Mouse (Mus musculus): ENCODE measurements at regions not wholly inside any gene's neighbourhood (a gene's known extent, or its start where the extent isn't known, plus 50 kb on each side); places are given as distances from the start of the nearest gene placed in this dataset.

- 82% methylated on average over 2 of the region's 2 CpGs for WGBS
- H3K9me3 ChIP-seq (ENCODE audit: control insufficient read depth, low read length), result no peaks in the 10 kb centered on the region
- no peak overlapping the region for H3K27ac ChIP-seq (ENCODE audit: low read depth, low read length)
- no peaks in the 10 kb centered on the region for H3K27me3 ChIP-seq (ENCODE audit: control insufficient read depth, insufficient read depth, low read length)
- H3K36me3 ChIP-seq (ENCODE audit: control insufficient read depth, insufficient read depth, low read length), result no peaks in the 10 kb centered on the region
- H3K4me3 ChIP-seq (ENCODE audit: low read depth, low read length), result no peak overlapping the region
- ATAC-seq (ENCODE audit: low FRiP score) (no peak), DNase-seq (ENCODE audit: low spot score) (no peak)
- H3K4me1 ChIP-seq (replicated peaks; ENCODE audit: control insufficient read depth, insufficient read depth, low read length), result no peaks in the 10 kb centered on the region
- H3K9ac ChIP-seq (ENCODE audit: low read depth, low read length), result no peak overlapping the region
- H3K4me2 ChIP-seq (replicated peaks; ENCODE audit: low read depth, low read length), result no peak overlapping the region
Observed at GRCm38 (mm10) chr4:153675431-153675830, 192.8 kb upstream of the Ajap1 start.

GRCm38 (mm10) chr4:153679151-153679550, 196.5 kb upstream of the Ajap1 start:
- Histone ChIP-seq H3K27ac (ENCODE audit: low read depth, low read length) (no peak overlapping the region), H3K27me3 (ENCODE audit: control insufficient read depth, insufficient read depth, low read length) (no peaks in the 10 kb centered on the region), H3K4me2 (replicated peaks; ENCODE audit: low read depth, low read length) (no peak overlapping the region), H3K9ac (ENCODE audit: low read depth, low read length) (no peak overlapping the region), H3K36me3 (ENCODE audit: control insufficient read depth, insufficient read depth, low read length) (no peaks in the 10 kb centered on the region), H3K4me3 (ENCODE audit: low read depth, low read length) (no peak overlapping the region), H3K4me1 (replicated peaks; ENCODE audit: control insufficient read depth, insufficient read depth, low read length) (no peaks in the 10 kb centered on the region), H3K9me3 (ENCODE audit: control insufficient read depth, low read length) (no peaks in the 10 kb centered on the region)
- ATAC-seq (ENCODE audit: low FRiP score) (no peak), DNase-seq (ENCODE audit: low spot score) (peak; percentile 74)
- 30% methylated on average over 12 of the region's 12 CpGs for WGBS

DNA sequence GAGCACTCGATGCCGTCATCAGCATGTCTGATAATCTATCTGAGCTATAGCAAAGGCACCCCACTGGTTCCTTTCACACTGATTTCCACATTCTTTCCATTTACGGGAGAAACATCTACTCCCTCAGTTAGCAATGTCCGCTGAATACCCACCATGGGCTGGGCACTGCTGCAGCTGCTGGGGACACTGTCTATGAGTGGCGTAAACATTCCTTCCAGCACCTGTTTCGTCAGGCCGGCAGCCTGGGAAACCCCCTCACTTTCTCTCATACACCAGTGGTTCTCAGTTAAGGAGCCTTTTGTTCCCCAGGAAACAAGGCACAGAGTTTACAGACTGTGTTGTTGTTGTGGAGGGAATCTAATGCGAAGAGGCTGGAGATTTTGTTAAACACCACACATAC, 205.8 kb upstream of the Ajap1 start:
- 53% methylated on average over 8 of the region's 8 CpGs for WGBS

DNA sequence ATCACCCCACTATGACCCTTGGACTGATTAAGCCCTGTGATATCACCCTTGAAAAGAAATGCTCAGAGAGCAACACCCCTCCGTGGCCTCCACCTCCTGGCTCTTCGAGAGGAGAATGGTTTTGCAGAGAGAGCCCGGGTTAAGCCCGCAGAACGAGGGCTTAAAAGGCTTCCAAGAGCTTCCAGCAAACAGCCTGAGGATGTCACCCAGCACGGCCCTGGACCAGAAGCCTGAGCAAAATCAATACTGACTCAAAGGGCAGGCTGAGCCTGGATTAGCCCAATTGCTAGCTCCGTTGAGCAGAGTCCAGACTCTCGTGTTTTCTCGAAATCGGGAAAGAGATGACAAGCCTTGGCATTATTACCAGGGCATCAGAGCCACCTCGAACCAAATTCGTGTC, 211.3 kb upstream of the Ajap1 start:
- no peak for ATAC-seq (ENCODE audit: low FRiP score)
- no peaks in the 10 kb centered on the region for H3K36me3 ChIP-seq (ENCODE audit: control insufficient read depth, insufficient read depth, low read length)
- H3K4me2 ChIP-seq (replicated peaks; ENCODE audit: low read depth, low read length), result no peak overlapping the region
- no peaks in the 10 kb centered on the region for H3K4me1 ChIP-seq (replicated peaks; ENCODE audit: control insufficient read depth, insufficient read depth, low read length)
- H3K27me3 ChIP-seq (ENCODE audit: control insufficient read depth, insufficient read depth, low read length), result no peaks in the 10 kb centered on the region; the same call in 1 of the 2 replicates
- no peak for DNase-seq (ENCODE audit: low spot score)
- H3K9me3 ChIP-seq (ENCODE audit: control insufficient read depth, low read length), result no peaks in the 10 kb centered on the region
- H3K9ac ChIP-seq (ENCODE audit: low read depth, low read length), result no peak overlapping the region
- H3K27ac ChIP-seq (ENCODE audit: low read depth, low read length), result no peak overlapping the region
- H3K4me3 ChIP-seq (ENCODE audit: low read depth, low read length), result no peak overlapping the region
- 85% methylated on average over 12 of the region's 12 CpGs for WGBS

More for the DNA sequence above, 205.8 kb upstream of the Ajap1 start:
- Histone ChIP-seq H3K9ac (ENCODE audit: low read depth, low read length) (no peak overlapping the region), H3K4me1 (replicated peaks; ENCODE audit: control insufficient read depth, insufficient read depth, low read length) (no peaks in the 10 kb centered on the region), H3K36me3 (ENCODE audit: control insufficient read depth, insufficient read depth, low read length) (no peaks in the 10 kb centered on the region), H3K4me3 (ENCODE audit: low read depth, low read length) (no peak overlapping the region), H3K27ac (ENCODE audit: low read depth, low read length) (no peak overlapping the region), H3K27me3 (ENCODE audit: control insufficient read depth, insufficient read depth, low read length) (no peaks in the 10 kb centered on the region), H3K9me3 (ENCODE audit: control insufficient read depth, low read length) (no peaks in the 10 kb centered on the region), H3K4me2 (replicated peaks; ENCODE audit: low read depth, low read length) (no peak overlapping the region)
- DNase-seq (ENCODE audit: low spot score), result no peak
- ATAC-seq (ENCODE audit: low FRiP score), result no peak

GRCm38 (mm10) chr4:153696426-153697040, 213.9 kb upstream of the Ajap1 start:
- no peak overlapping the region for H3K27ac ChIP-seq (ENCODE audit: low read depth, low read length)
- H3K27me3 ChIP-seq (ENCODE audit: control insufficient read depth, insufficient read depth, low read length), result no peaks in the 10 kb centered on the region; the same call in 1 of the 2 replicates
- H3K4me1 ChIP-seq (replicated peaks; ENCODE audit: control insufficient read depth, insufficient read depth, low read length), result no peaks in the 10 kb centered on the region
- DNase-seq (ENCODE audit: low spot score), result peak; percentile 44
- peak; percentile 89 for ATAC-seq (ENCODE audit: low FRiP score)
- no peaks in the 10 kb centered on the region for H3K9me3 ChIP-seq (ENCODE audit: control insufficient read depth, low read length)
- WGBS, result 22% methylated on average over 14 of the region's 14 CpGs
- H3K4me3 ChIP-seq (ENCODE audit: low read depth, low read length), result no peak overlapping the region
- H3K9ac ChIP-seq (ENCODE audit: low read depth, low read length), result no peak overlapping the region; the same call in 1 of the 2 replicates
- H3K36me3 ChIP-seq (ENCODE audit: control insufficient read depth, insufficient read depth, low read length), result no peaks in the 10 kb centered on the region
- H3K4me2 ChIP-seq (replicated peaks; ENCODE audit: low read depth, low read length), result no peak overlapping the region

GRCm38 (mm10) chr4:153707218-153707617, 224.6 kb upstream of the Ajap1 start:
- Histone ChIP-seq H3K27ac (ENCODE audit: low read depth, low read length) (0 out of 2 replicates have a peak overlapping the region, but pooled peaks have one; percentile 51), H3K9ac (ENCODE audit: low read depth, low read length) (no peak overlapping the region), H3K4me3 (ENCODE audit: low read depth, low read length) (no peak overlapping the region), H3K27me3 (ENCODE audit: control insufficient read depth, insufficient read depth, low read length) (no peaks in the 10 kb centered on the region), H3K4me2 (replicated peaks; ENCODE audit: low read depth, low read length) (no peak overlapping the region), H3K36me3 (ENCODE audit: control insufficient read depth, insufficient read depth, low read length) (no peaks in the 10 kb centered on the region), H3K4me1 (replicated peaks; ENCODE audit: control insufficient read depth, insufficient read depth, low read length) (no peaks in the 10 kb centered on the region), H3K9me3 (ENCODE audit: control insufficient read depth, low read length) (no peaks in the 10 kb centered on the region)
- WGBS, result 50% methylated on average over 8 of the region's 8 CpGs
- DNase-seq (ENCODE audit: low spot score), result no peak
- no peak for ATAC-seq (ENCODE audit: low FRiP score)

- no peak overlapping the region for H3K4me3 ChIP-seq (ENCODE audit: low read depth, low read length)
- H3K27ac ChIP-seq (ENCODE audit: low read depth, low read length), result no peak overlapping the region
- ATAC-seq (ENCODE audit: low FRiP score), result peak; percentile 34; the same call in 1 of the 2 replicates
- no peaks in the 10 kb centered on the region for H3K9me3 ChIP-seq (ENCODE audit: control insufficient read depth, low read length)
- WGBS, result 60% methylated on average over 6 of the region's 6 CpGs
- H3K9ac ChIP-seq (ENCODE audit: low read depth, low read length), result no peak overlapping the region
- no peaks in the 10 kb centered on the region for H3K36me3 ChIP-seq (ENCODE audit: control insufficient read depth, insufficient read depth, low read length)
- H3K4me1 ChIP-seq (replicated peaks; ENCODE audit: control insufficient read depth, insufficient read depth, low read length), result no peaks in the 10 kb centered on the region; the same call in 1 of the 2 replicates
- no peak overlapping the region for H3K4me2 ChIP-seq (replicated peaks; ENCODE audit: low read depth, low read length)
- no peaks in the 10 kb centered on the region for H3K27me3 ChIP-seq (ENCODE audit: control insufficient read depth, insufficient read depth, low read length)
- no peak for DNase-seq (ENCODE audit: low spot score)
Observed at GRCm38 (mm10) chr4:153714995-153715645, 232.5 kb upstream of the Ajap1 start.

- peak; percentile 21 for DNase-seq (ENCODE audit: low spot score)
- Histone ChIP-seq H3K4me1 (replicated peaks; ENCODE audit: control insufficient read depth, insufficient read depth, low read length) (no peaks in the 10 kb centered on the region; the same call in 1 of the 2 replicates), H3K9me3 (ENCODE audit: control insufficient read depth, low read length) (no peaks in the 10 kb centered on the region), H3K36me3 (ENCODE audit: control insufficient read depth, insufficient read depth, low read length) (no peaks in the 10 kb centered on the region), H3K27ac (ENCODE audit: low read depth, low read length) (no peak overlapping the region), H3K4me3 (ENCODE audit: low read depth, low read length) (no peak overlapping the region), H3K27me3 (ENCODE audit: control insufficient read depth, insufficient read depth, low read length) (no peaks in the 10 kb centered on the region), H3K4me2 (replicated peaks; ENCODE audit: low read depth, low read length) (no peak overlapping the region), H3K9ac (ENCODE audit: low read depth, low read length) (no peak overlapping the region)
- WGBS, result 75% methylated on average over 12 of the region's 12 CpGs
- ATAC-seq (ENCODE audit: low FRiP score), result no peak
Observed at GRCm38 (mm10) chr4:153717273-153717672, 234.7 kb upstream of the Ajap1 start.

DNA sequence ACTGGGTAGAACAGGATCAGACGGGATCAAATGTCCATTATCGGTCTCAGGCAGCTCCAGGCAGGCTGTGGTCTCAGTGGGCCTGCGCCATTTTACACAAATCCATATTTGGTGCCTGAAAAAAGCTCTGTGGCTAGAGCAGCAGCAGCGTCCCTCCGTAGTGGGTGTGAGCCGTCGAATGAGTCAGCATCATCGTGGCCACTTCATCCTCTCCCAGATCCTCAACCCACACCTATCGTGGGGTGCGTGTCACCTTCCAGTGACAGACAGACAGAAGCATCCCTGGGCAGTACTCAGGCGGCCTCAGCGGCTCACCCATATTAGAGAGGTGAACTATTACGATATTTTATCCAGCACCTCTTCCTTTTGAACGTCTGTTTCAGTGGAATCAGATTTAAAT, 233.0 kb upstream of the A430005L14Rik start:
- no peak overlapping the region for H3K4me2 ChIP-seq (replicated peaks; ENCODE audit: low read depth, low read length)
- no peak for ATAC-seq (ENCODE audit: low FRiP score)
- WGBS, result 85% methylated on average over 14 of the region's 14 CpGs
- no peaks in the 10 kb centered on the region for H3K36me3 ChIP-seq (ENCODE audit: control insufficient read depth, insufficient read depth, low read length)
- DNase-seq (ENCODE audit: low spot score), result no peak
- no peaks in the 10 kb centered on the region for H3K27me3 ChIP-seq (ENCODE audit: control insufficient read depth, insufficient read depth, low read length)
- H3K9ac ChIP-seq (ENCODE audit: low read depth, low read length), result no peak overlapping the region
- no peak overlapping the region for H3K27ac ChIP-seq (ENCODE audit: low read depth, low read length)
- H3K4me3 ChIP-seq (ENCODE audit: low read depth, low read length), result no peak overlapping the region
- H3K4me1 ChIP-seq (replicated peaks; ENCODE audit: control insufficient read depth, insufficient read depth, low read length), result peaks cover 2% of the 10 kb centered on the region; the same call in 1 of the 2 replicates
- H3K9me3 ChIP-seq (ENCODE audit: control insufficient read depth, low read length), result no peaks in the 10 kb centered on the region

All from hindbrain, embryonic 11.5 days (tissue).